Mouse (Mus musculus) testis, adult 2 months (tissue): ENCODE data around the gene Suclg2. TPM values are rescaled to one million over a fixed set of nuclear protein-coding genes. Genes with fewer than 3 reads are reported as not detected.

Source experiments
- H3K27ac ChIP-seq: fragments of 200-500 bp; 2 replicates; pipeline ENCODE4 v1.5.1; 2012; ENCODE audit warnings: low read depth, low read length; ENCODE audit not compliant: control insufficient read depth, insufficient read depth
- H3K27me3 ChIP-seq: fragments of 200-500 bp; 2 replicates; pipeline ENCODE4 v1.6.1; 2012; ENCODE audit warnings: mild to moderate bottlenecking, low read length, moderate library complexity; ENCODE audit not compliant: control insufficient read depth, insufficient read depth
- H3K36me3 ChIP-seq: fragments of 200-500 bp; 2 replicates; pipeline ENCODE4 v1.6.1; 2012; ENCODE audit warnings: mild to moderate bottlenecking, low read length; ENCODE audit not compliant: control insufficient read depth, insufficient read depth
- H3K4me1 ChIP-seq: fragments of 200-500 bp; 2 replicates; pipeline ENCODE4 v1.6.1; 2012; ENCODE audit warnings: low read length; ENCODE audit not compliant: control insufficient read depth, insufficient read depth
- H3K4me3 ChIP-seq: fragments of 200-500 bp; 2 replicates; pipeline ENCODE4 v1.5.1; 2012; ENCODE audit warnings: low read depth, mild to moderate bottlenecking, low read length, moderate library complexity, mixed read lengths; ENCODE audit not compliant: control insufficient read depth
- CTCF ChIP-seq: fragments of 200-500 bp; IDR thresholded peaks from 2 replicates; pipeline ENCODE4 v1.5.1; 2012; ENCODE audit warnings: low read depth, mild to moderate bottlenecking, inconsistent platforms, low read length, moderate library complexity; ENCODE audit not compliant: control insufficient read depth, insufficient read depth, insufficient replicate concordance
- POLR2A ChIP-seq: fragments of 200-500 bp; IDR thresholded peaks from 2 replicates; pipeline ENCODE4 v1.6.1; 2012; ENCODE audit warnings: low read depth, mild to moderate bottlenecking, inconsistent platforms, low read length, moderate library complexity; ENCODE audit not compliant: control insufficient read depth
- polyA plus RNA-seq: library from polyadenylated mRNA; depleted of rRNA; stranded (reverse); fragments of >200 nt; gene quantifications from 2 replicates; pipeline ENCODE4 v1.2.3, GENCODE M21; 2012

Gene Suclg2
- polyA plus RNA-seq, 1 experiment, result 5.1 TPM

GRCm38 (mm10) chr6:95579792-95580191, 138.8 kb downstream of the Suclg2 start:
- no peak for TF ChIP-seq CTCF
- no peak for TF ChIP-seq POLR2A
- no peak overlapping the region for H3K4me3 ChIP-seq
- H3K27me3 ChIP-seq, result no peaks in the 10 kb centered on the region
- no peaks in the 10 kb centered on the region for H3K4me1 ChIP-seq
- no peak overlapping the region for H3K27ac ChIP-seq
- H3K36me3 ChIP-seq, result no peaks in the 10 kb centered on the region

GRCm38 (mm10) chr6:95575531-95575930, 143.1 kb downstream of the Suclg2 start:
- no peak for TF ChIP-seq POLR2A
- no peak for TF ChIP-seq CTCF
- H3K27ac ChIP-seq, result no peak overlapping the region

GRCm38 (mm10) chr6:95574867-95575266, 143.7 kb downstream of the Suclg2 start:
- TF ChIP-seq CTCF (no peak), POLR2A (no peak)
- Histone ChIP-seq H3K36me3 (no peaks in the 10 kb centered on the region), H3K4me1 (no peaks in the 10 kb centered on the region)

More at GRCm38 (mm10) chr6:95575531-95575930, 143.1 kb downstream of the Suclg2 start:
- H3K4me1 ChIP-seq, result no peaks in the 10 kb centered on the region
- no peaks in the 10 kb centered on the region for H3K27me3 ChIP-seq
- H3K36me3 ChIP-seq, result no peaks in the 10 kb centered on the region
- H3K4me3 ChIP-seq, result no peak overlapping the region

GRCm38 (mm10) chr6:95574389-95574788, 144.2 kb downstream of the Suclg2 start:
- Histone ChIP-seq H3K4me1 (no peaks in the 10 kb centered on the region), H3K27ac (no peak overlapping the region), H3K27me3 (no peaks in the 10 kb centered on the region), H3K36me3 (no peaks in the 10 kb centered on the region), H3K4me3 (no peak overlapping the region)
- TF ChIP-seq POLR2A, result no peak
- TF ChIP-seq CTCF, result no peak

More at GRCm38 (mm10) chr6:95574867-95575266, 143.7 kb downstream of the Suclg2 start:
- Histone ChIP-seq H3K27me3 (no peaks in the 10 kb centered on the region), H3K4me3 (no peak overlapping the region), H3K27ac (no peak overlapping the region)

- Histone ChIP-seq H3K36me3 (no peaks in the 10 kb centered on the region), H3K27me3 (no peaks in the 10 kb centered on the region), H3K27ac (no peak overlapping the region), H3K4me3 (no peak overlapping the region), H3K4me1 (no peaks in the 10 kb centered on the region)
- TF ChIP-seq POLR2A, result no peak
- TF ChIP-seq CTCF, result no peak
These were observed 145.4 kb downstream of the Suclg2 start for GRCm38 (mm10) chr6:95573035-95573759.

- H3K4me3 ChIP-seq, result no peak overlapping the region
- no peaks in the 10 kb centered on the region for H3K4me1 ChIP-seq
These were observed 147.0 kb downstream of the Suclg2 start for GRCm38 (mm10) chr6:95571620-95572019.

GRCm38 (mm10) chr6:95563355-95564009, 155.1 kb downstream of the Suclg2 start:
- Histone ChIP-seq H3K36me3 (no peaks in the 10 kb centered on the region), H3K4me3 (no peak overlapping the region), H3K27ac (no peak overlapping the region), H3K4me1 (no peaks in the 10 kb centered on the region), H3K27me3 (no peaks in the 10 kb centered on the region)
- TF ChIP-seq CTCF (no peak), POLR2A (no peak)

More at GRCm38 (mm10) chr6:95571620-95572019, 147.0 kb downstream of the Suclg2 start:
- no peaks in the 10 kb centered on the region for H3K36me3 ChIP-seq
- TF ChIP-seq POLR2A (no peak), CTCF (no peak)
- H3K27ac ChIP-seq, result no peak overlapping the region
- no peaks in the 10 kb centered on the region for H3K27me3 ChIP-seq
